Mouse (Mus musculus): Measurements from ENCODE around the gene Slc25a21. TPM values are rescaled to one million over a fixed set of nuclear protein-coding genes. Genes with fewer than 3 reads are reported as not detected.

The Slc25a21 gene
- polyA plus RNA-seq, 1 experiment from 2014 or later: 5.1 TPM

DNA sequence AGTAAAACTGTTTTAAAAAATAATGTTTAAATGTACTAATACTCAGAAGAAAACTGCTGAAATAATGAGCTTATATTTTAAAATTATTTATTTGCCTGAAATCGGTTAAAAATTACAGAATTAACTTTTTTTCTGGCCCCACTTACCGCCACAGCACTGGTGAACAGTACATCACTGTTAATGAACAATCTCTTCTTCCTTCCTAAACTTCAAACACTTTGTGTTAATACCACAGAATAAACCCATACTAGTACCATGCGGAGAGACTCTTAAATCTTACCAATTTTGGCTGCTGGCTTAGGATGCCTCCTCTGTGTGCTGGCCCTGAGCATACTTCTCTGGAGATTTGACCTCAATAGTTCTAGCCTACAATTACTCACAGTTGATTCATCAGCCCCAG lies 4.6 kb upstream of the Slc25a21 start:
- WGBS: 86% methylated on average over 3 of the region's 3 CpGs
- no peak overlapping the region for H3K27ac ChIP-seq
- no peaks in the 10 kb centered on the region for H3K36me3 ChIP-seq (ENCODE audit: insufficient read depth, low read length)
- H3K9me3 ChIP-seq (replicated peaks; ENCODE audit: low read length): no peaks in the 10 kb centered on the region
- DNase-seq (ENCODE audit: low spot score): no peak
- H3K27me3 ChIP-seq (ENCODE audit: insufficient read depth, low read length): no peaks in the 10 kb centered on the region
- no peak overlapping the region for H3K4me3 ChIP-seq (replicated peaks; ENCODE audit: low read depth, low read length)
- no peak overlapping the region for H3K4me2 ChIP-seq (ENCODE audit: low read length)
- ATAC-seq (replicated peaks; ENCODE audit: low FRiP score, low read depth): no peak
- H3K4me1 ChIP-seq (replicated peaks; ENCODE audit: insufficient read depth, low read length): no peaks in the 10 kb centered on the region
- no peak overlapping the region for H3K9ac ChIP-seq (ENCODE audit: low read depth, low read length)
- TF ChIP-seq CTCF (IDR thresholded peaks at IDR 0.05; ENCODE audit: low read depth): no peak

GRCm38 (mm10) chr12:57199427-57199826 lies 2.2 kb upstream of the Slc25a21 start:
- Histone ChIP-seq H3K27me3 (ENCODE audit: insufficient read depth, low read length) (no peaks in the 10 kb centered on the region), H3K9ac (ENCODE audit: low read depth, low read length) (no peak overlapping the region), H3K4me3 (replicated peaks; ENCODE audit: low read depth, low read length) (no peak overlapping the region), H3K4me2 (ENCODE audit: low read length) (no peak overlapping the region), H3K36me3 (ENCODE audit: insufficient read depth, low read length) (no peaks in the 10 kb centered on the region), H3K27ac (no peak overlapping the region), H3K9me3 (replicated peaks; ENCODE audit: low read length) (no peaks in the 10 kb centered on the region), H3K4me1 (replicated peaks; ENCODE audit: insufficient read depth, low read length) (no peaks in the 10 kb centered on the region)
- 95% methylated on average over 2 of the region's 2 CpGs for WGBS
- DNase-seq (ENCODE audit: low spot score): no peak
- no peak for ATAC-seq (replicated peaks; ENCODE audit: low FRiP score, low read depth)
- TF ChIP-seq CTCF (IDR thresholded peaks at IDR 0.05; ENCODE audit: low read depth): no peak

DNA sequence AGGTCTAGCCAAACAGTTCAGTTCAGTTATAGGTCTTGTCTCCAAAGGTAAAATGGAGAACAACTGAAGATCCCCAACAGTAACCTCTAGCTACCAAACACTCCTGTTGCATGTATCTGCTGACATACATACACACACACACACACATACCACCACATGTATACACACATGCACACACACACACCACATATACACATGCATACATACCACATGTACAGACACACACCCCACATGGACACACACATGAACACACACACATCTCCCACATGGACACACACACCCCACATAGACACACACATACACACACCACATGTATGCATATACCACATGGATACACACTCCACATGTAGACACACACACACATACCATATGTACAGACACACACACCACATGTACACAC lies 997 bp upstream of the Slc25a21 start:
- Histone ChIP-seq H3K4me1 (replicated peaks; ENCODE audit: insufficient read depth, low read length) (no peaks in the 10 kb centered on the region), H3K9ac (ENCODE audit: low read depth, low read length) (no peak overlapping the region), H3K27me3 (ENCODE audit: insufficient read depth, low read length) (no peaks in the 10 kb centered on the region), H3K9me3 (replicated peaks; ENCODE audit: low read length) (no peaks in the 10 kb centered on the region), H3K4me3 (replicated peaks; ENCODE audit: low read depth, low read length) (no peak overlapping the region), H3K27ac (no peak overlapping the region), H3K36me3 (ENCODE audit: insufficient read depth, low read length) (no peaks in the 10 kb centered on the region), H3K4me2 (ENCODE audit: low read length) (no peak overlapping the region)
- no peak for TF ChIP-seq CTCF (IDR thresholded peaks at IDR 0.05; ENCODE audit: low read depth)
- ATAC-seq (replicated peaks; ENCODE audit: low FRiP score, low read depth): no peak
- DNase-seq (ENCODE audit: low spot score): no peak

DNA sequence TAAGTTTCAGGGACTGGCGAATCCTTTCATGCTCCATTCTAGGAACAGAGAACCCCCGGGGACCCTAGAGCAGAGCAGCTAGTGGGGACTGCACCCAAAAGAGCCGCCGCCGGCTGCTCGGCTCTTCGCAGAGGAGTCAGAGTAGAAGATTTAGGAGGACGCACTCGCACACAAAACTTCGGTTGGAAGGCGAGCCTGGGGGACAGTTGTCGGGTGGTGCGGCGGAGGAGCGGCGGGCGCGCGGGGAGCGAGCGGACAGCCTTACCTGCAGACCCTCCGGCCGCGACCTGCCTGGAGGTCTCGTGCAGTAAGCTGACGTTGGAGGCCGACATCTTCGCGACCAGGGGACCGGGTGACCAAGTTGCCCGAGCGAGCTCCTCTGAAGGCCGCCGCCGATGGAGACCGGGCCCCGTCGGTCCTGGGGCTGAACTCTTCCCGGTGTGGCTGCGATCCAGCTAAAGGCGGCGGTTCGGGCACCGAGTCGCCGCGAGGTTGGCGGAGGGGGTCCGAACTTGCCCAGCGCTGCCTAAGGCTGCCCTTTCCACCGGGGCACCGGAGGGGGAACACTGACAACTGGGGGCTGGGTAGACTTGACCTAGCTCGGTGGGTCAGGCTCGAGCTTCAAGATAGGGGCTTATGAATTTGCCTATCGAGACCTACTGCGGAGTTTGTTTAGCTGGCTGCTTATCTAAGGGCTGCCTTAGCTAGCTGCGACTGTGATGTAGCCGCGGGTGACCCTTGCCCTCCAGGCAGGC lies 487 bp downstream of the Slc25a21 start:
- no peak for TF ChIP-seq CTCF (IDR thresholded peaks at IDR 0.05; ENCODE audit: low read depth)
- Histone ChIP-seq H3K27ac (peak overlapping the region; percentile 8), H3K4me2 (ENCODE audit: low read length) (peak overlapping the region; percentile 90), H3K36me3 (ENCODE audit: insufficient read depth, low read length) (no peaks in the 10 kb centered on the region), H3K4me1 (replicated peaks; ENCODE audit: insufficient read depth, low read length) (no peaks in the 10 kb centered on the region), H3K27me3 (ENCODE audit: insufficient read depth, low read length) (no peaks in the 10 kb centered on the region), H3K4me3 (replicated peaks; ENCODE audit: low read depth, low read length) (peak overlapping the region; percentile 53), H3K9ac (ENCODE audit: low read depth, low read length) (peak overlapping the region; percentile 54), H3K9me3 (replicated peaks; ENCODE audit: low read length) (no peaks in the 10 kb centered on the region)
- peak; percentile 42 for DNase-seq (ENCODE audit: low spot score)
- ATAC-seq (replicated peaks; ENCODE audit: low FRiP score, low read depth): peak; percentile 78
- WGBS: 2% methylated on average over 59 of the region's 59 CpGs

GRCm38 (mm10) chr12:57196286-57196607 lies 1.0 kb downstream of the Slc25a21 start:
- TF ChIP-seq CTCF (IDR thresholded peaks at IDR 0.05; ENCODE audit: low read depth): no peak
- Histone ChIP-seq H3K9me3 (replicated peaks; ENCODE audit: low read length) (no peaks in the 10 kb centered on the region), H3K9ac (ENCODE audit: low read depth, low read length) (peak overlapping the region; percentile 54), H3K27me3 (ENCODE audit: insufficient read depth, low read length) (no peaks in the 10 kb centered on the region), H3K27ac (no peak overlapping the region), H3K4me2 (ENCODE audit: low read length) (peak overlapping the region; percentile 90), H3K36me3 (ENCODE audit: insufficient read depth, low read length) (no peaks in the 10 kb centered on the region), H3K4me3 (replicated peaks; ENCODE audit: low read depth, low read length) (peak overlapping the region; percentile 53), H3K4me1 (replicated peaks; ENCODE audit: insufficient read depth, low read length) (no peaks in the 10 kb centered on the region)
- WGBS: 17% methylated on average over 8 of the region's 8 CpGs
- DNase-seq (ENCODE audit: low spot score) (no peak), ATAC-seq (replicated peaks; ENCODE audit: low FRiP score, low read depth) (no peak)

- H3K27ac ChIP-seq: no peak overlapping the region
- no peak overlapping the region for H3K4me3 ChIP-seq (replicated peaks; ENCODE audit: low read depth, low read length)
- no peak overlapping the region for H3K4me2 ChIP-seq (ENCODE audit: low read length)
- no peaks in the 10 kb centered on the region for H3K36me3 ChIP-seq (ENCODE audit: insufficient read depth, low read length)
- 27% methylated on average over 3 of the region's 3 CpGs for WGBS
- no peak for ATAC-seq (replicated peaks; ENCODE audit: low FRiP score, low read depth)
- no peaks in the 10 kb centered on the region for H3K27me3 ChIP-seq (ENCODE audit: insufficient read depth, low read length)
- H3K9ac ChIP-seq (ENCODE audit: low read depth, low read length): no peak overlapping the region
- TF ChIP-seq CTCF (IDR thresholded peaks at IDR 0.05; ENCODE audit: low read depth): peak; percentile 63
- H3K4me1 ChIP-seq (replicated peaks; ENCODE audit: insufficient read depth, low read length): no peaks in the 10 kb centered on the region
- H3K9me3 ChIP-seq (replicated peaks; ENCODE audit: low read length): no peaks in the 10 kb centered on the region
- DNase-seq (ENCODE audit: low spot score): peak; percentile 53
These were observed 2.7 kb downstream of the Slc25a21 start for GRCm38 (mm10) chr12:57194609-57195008.

DNA sequence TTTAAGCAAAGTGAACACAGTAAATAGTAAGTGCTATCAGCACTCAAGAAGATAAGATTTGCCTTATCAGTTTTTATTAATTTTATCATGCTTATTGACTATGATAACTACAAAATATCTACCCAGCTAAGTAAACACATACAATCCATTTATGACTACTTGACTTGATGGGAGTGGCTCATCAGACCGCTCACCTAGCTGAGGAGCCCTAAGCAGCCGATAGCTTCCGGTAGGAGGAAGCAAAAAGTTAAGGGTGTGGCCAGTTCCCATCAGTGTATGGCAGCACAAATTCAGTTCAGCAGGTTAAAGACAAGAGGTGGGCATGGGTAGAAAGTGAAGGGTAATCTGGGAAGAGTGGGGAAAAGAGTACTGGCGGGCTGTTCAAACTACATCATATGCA lies 10.2 kb downstream of the Slc25a21 start:
- Histone ChIP-seq H3K4me3 (replicated peaks; ENCODE audit: low read depth, low read length) (no peak overlapping the region), H3K9me3 (replicated peaks; ENCODE audit: low read length) (no peaks in the 10 kb centered on the region), H3K9ac (ENCODE audit: low read depth, low read length) (no peak overlapping the region), H3K4me1 (replicated peaks; ENCODE audit: insufficient read depth, low read length) (no peaks in the 10 kb centered on the region), H3K27me3 (ENCODE audit: insufficient read depth, low read length) (0 out of 2 replicates have a peak, but pooled peaks cover 4% of the 10 kb centered on the region), H3K36me3 (ENCODE audit: insufficient read depth, low read length) (no peaks in the 10 kb centered on the region), H3K27ac (no peak overlapping the region), H3K4me2 (ENCODE audit: low read length) (no peak overlapping the region)
- TF ChIP-seq CTCF (IDR thresholded peaks at IDR 0.05; ENCODE audit: low read depth): no peak
- WGBS: 85% methylated on average over 4 of the region's 4 CpGs
- ATAC-seq (replicated peaks; ENCODE audit: low FRiP score, low read depth) (no peak), DNase-seq (ENCODE audit: low spot score) (no peak)

Data from kidney, postnatal 0 days (tissue).